Mouse (Mus musculus): ENCODE results near the gene Fam83f. TPM values are rescaled to one million over a fixed set of nuclear protein-coding genes. Genes with fewer than 3 reads are reported as not detected.

Fam83f gene
- total and polyA plus RNA-seq, 3 experiments: 0.21 TPM; not detected in 2

DNA sequence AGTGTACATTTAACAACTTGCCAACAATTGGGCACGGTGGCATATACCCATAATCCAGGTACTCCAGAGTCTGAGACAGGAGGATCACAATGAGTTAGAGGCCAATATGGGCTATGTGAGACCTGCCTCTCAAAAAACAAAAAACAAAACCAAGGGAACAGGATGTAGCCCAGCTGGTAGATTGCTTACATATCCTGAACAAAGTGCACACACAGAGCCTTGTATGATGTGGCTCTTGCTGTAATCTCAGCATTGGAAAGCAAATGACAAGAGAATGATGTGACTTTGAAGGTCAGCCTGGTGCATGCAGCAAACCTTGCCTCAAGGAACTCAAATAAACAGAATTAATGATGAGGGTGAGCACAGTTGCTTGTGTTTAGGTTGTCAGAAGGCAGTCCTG is 70.2 kb downstream of the Fam83f start:
- 55% methylated on average over 1 of the region's 1 CpGs for WGBS
- Histone ChIP-seq H3K27ac (no peak overlapping the region), H3K4me1 (ENCODE audit: control insufficient read depth, insufficient read depth, low read length) (peaks cover 16% of the 10 kb centered on the region), H3K9ac (ENCODE audit: low read depth, low read length) (no peak overlapping the region), H3K27me3 (ENCODE audit: control insufficient read depth, insufficient read depth, low read length) (no peaks in the 10 kb centered on the region), H3K36me3 (ENCODE audit: control insufficient read depth, insufficient read depth, low read length) (peaks cover 15% of the 10 kb centered on the region), H3K79me2 (replicated peaks; ENCODE audit: control insufficient read depth, insufficient read depth, low read length) (peaks cover 8% of the 10 kb centered on the region; the same call in 1 of the 2 replicates), H3K4me3 (no peak overlapping the region)
- TF ChIP-seq EP300 (IDR thresholded peaks at IDR 0.05; ENCODE audit: insufficient read depth, low read depth, low read length) (no peak), CTCF (IDR thresholded peaks at IDR 0.05) (no peak)
- intact Hi-C loops (cut with DNase I): no loop called here
- no peak for DNase-seq

DNA sequence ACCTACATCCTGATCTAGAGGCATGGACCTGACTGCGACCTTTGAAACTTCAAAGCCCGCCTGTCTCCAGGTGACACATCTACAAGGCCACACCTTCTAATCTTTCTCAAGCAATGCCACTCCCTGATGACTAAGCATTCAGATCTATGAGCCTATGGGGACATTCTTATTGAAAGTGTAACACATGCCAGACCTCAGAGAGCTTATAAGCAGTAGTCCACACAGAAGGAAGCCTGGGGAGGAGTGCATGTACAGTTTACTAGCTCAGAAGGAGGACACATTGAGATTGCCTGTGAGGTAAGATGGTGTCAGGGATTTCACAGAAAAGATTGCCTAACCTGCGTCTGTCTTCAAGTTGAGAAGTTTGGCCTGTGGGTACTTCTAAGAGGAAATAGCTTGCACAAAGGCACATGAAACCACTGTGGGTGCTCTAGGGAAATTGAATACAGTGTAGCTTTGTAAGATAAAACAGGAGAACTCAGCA is 71.4 kb downstream of the Fam83f start:
- H3K4me3 ChIP-seq: no peak overlapping the region
- H3K4me1 ChIP-seq (ENCODE audit: control insufficient read depth, insufficient read depth, low read length): peaks cover 16% of the 10 kb centered on the region
- H3K9ac ChIP-seq (ENCODE audit: low read depth, low read length): no peak overlapping the region
- H3K27ac ChIP-seq: no peak overlapping the region
- peaks cover 15% of the 10 kb centered on the region for H3K36me3 ChIP-seq (ENCODE audit: control insufficient read depth, insufficient read depth, low read length)
- WGBS: 88% methylated on average over 3 of the region's 3 CpGs
- H3K27me3 ChIP-seq (ENCODE audit: control insufficient read depth, insufficient read depth, low read length): no peaks in the 10 kb centered on the region
- TF ChIP-seq CTCF (IDR thresholded peaks at IDR 0.05): no peak
- no peak for TF ChIP-seq EP300 (IDR thresholded peaks at IDR 0.05; ENCODE audit: insufficient read depth, low read depth, low read length)
- no peak for TF ChIP-seq POLR2A (IDR thresholded peaks at IDR 0.05; ENCODE audit: insufficient read depth, low read depth, low read length)
- peaks cover 8% of the 10 kb centered on the region; the same call in 1 of the 2 replicates for H3K79me2 ChIP-seq (replicated peaks; ENCODE audit: control insufficient read depth, insufficient read depth, low read length)
- intact Hi-C loops (cut with DNase I): no loop called here
- no peak for DNase-seq

DNA sequence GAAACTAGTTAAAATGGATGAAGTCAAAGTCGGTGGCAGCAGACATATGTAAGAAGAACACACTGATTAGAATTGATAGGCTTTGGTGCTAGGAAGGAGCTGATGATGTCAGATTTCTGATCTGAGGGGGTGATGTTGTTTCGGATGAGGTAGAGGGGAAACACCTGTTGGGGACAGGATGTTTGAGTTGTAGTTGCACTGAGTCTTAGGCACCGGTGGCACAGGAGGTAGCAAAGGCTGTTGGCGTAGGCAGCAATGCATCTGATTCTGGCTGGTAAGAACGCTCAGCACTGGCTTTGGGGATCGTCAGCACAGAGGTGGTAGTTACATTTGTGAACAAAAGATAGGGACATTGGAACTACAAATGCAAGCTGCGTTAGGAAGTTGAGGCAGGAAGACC is 72.0 kb downstream of the Fam83f start:
- Histone ChIP-seq H3K27ac (no peak overlapping the region), H3K36me3 (ENCODE audit: control insufficient read depth, insufficient read depth, low read length) (peaks cover 15% of the 10 kb centered on the region), H3K9ac (ENCODE audit: low read depth, low read length) (no peak overlapping the region), H3K4me3 (no peak overlapping the region), H3K27me3 (ENCODE audit: control insufficient read depth, insufficient read depth, low read length) (no peaks in the 10 kb centered on the region), H3K4me1 (ENCODE audit: control insufficient read depth, insufficient read depth, low read length) (peaks cover 16% of the 10 kb centered on the region), H3K79me2 (replicated peaks; ENCODE audit: control insufficient read depth, insufficient read depth, low read length) (peaks cover 9% of the 10 kb centered on the region; the same call in 1 of the 2 replicates)
- TF ChIP-seq POLR2A (IDR thresholded peaks at IDR 0.05; ENCODE audit: insufficient read depth, low read depth, low read length): no peak
- no peak for TF ChIP-seq CTCF (IDR thresholded peaks at IDR 0.05)
- WGBS: 71% methylated on average over 7 of the region's 7 CpGs
- intact Hi-C loops (cut with DNase I): no loop called here
- DNase-seq: no peak

- Histone ChIP-seq H3K27ac (no peak overlapping the region), H3K9ac (ENCODE audit: low read depth, low read length) (no peak overlapping the region), H3K79me2 (replicated peaks; ENCODE audit: control insufficient read depth, insufficient read depth, low read length) (peaks cover 12% of the 10 kb centered on the region), H3K4me3 (no peak overlapping the region), H3K27me3 (ENCODE audit: control insufficient read depth, insufficient read depth, low read length) (no peaks in the 10 kb centered on the region), H3K4me1 (ENCODE audit: control insufficient read depth, insufficient read depth, low read length) (peaks cover 12% of the 10 kb centered on the region), H3K36me3 (ENCODE audit: control insufficient read depth, insufficient read depth, low read length) (peaks cover 8% of the 10 kb centered on the region)
- intact Hi-C loops (cut with DNase I): no loop called here
- no peak for DNase-seq
- TF ChIP-seq EP300 (IDR thresholded peaks at IDR 0.05; ENCODE audit: insufficient read depth, low read depth, low read length) (no peak), CTCF (IDR thresholded peaks at IDR 0.05) (no peak), POLR2A (IDR thresholded peaks at IDR 0.05; ENCODE audit: insufficient read depth, low read depth, low read length) (no peak)
- WGBS: 80% methylated on average over 3 of the region's 3 CpGs
Measured at GRCm38 (mm10) chr15:80744667-80745422, 73.2 kb downstream of the Fam83f start.

DNA sequence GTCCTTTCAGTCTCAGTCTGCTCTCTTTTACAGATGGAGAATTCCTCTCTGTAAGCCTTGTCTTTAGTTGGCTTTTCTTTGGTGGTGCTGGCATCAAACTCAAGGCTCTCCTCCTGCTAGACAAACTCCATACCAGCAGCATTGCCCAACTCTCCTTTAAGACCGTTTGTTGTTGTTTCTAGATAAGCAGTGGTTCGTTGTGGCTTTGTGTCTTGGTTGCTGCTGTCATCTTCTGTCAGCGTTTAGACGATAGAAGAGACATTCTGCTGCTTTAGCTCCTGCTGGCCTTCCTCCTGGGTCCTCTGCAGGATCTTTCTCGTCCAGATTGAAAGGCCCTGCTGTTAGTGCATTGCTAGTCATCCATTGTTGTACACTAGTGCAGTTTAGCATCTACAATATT is 77.3 kb downstream of the Fam83f start:
- Histone ChIP-seq H3K27me3 (ENCODE audit: control insufficient read depth, insufficient read depth, low read length) (no peaks in the 10 kb centered on the region), H3K27ac (no peak overlapping the region), H3K4me3 (no peak overlapping the region), H3K9ac (ENCODE audit: low read depth, low read length) (no peak overlapping the region), H3K36me3 (ENCODE audit: control insufficient read depth, insufficient read depth, low read length) (no peaks in the 10 kb centered on the region), H3K79me2 (replicated peaks; ENCODE audit: control insufficient read depth, insufficient read depth, low read length) (peaks cover 4% of the 10 kb centered on the region), H3K4me1 (ENCODE audit: control insufficient read depth, insufficient read depth, low read length) (peaks cover 2% of the 10 kb centered on the region; the same call in 1 of the 2 replicates)
- TF ChIP-seq CTCF (IDR thresholded peaks at IDR 0.05) (no peak), POLR2A (IDR thresholded peaks at IDR 0.05; ENCODE audit: insufficient read depth, low read depth, low read length) (no peak), EP300 (IDR thresholded peaks at IDR 0.05; ENCODE audit: insufficient read depth, low read depth, low read length) (no peak)
- WGBS: 38% methylated on average over 5 of the region's 5 CpGs
- intact Hi-C loops (cut with DNase I): no loop called here
- no peak for DNase-seq

Small RNAs within 50 kb of the gene (microRNA-seq; reads per million reads assigned to microRNA genes)
- gene Mir6957: 0 to 0.56 reads per million in 2 experiments

Other genes starting within 250 kb of the Fam83f start
- gene Enthd1, start 106.7 kb upstream of the Fam83f start, total RNA-seq (2021): not detected
- gene Enthd1, start 106.7 kb upstream of the Fam83f start, polyA plus RNA-seq (2012; rRNA removed): not detected in 2 replicates
- 1 to 10 TPM in 1 of 2 experiments, under 1 TPM in 1; 0.47 to 1.6 TPM for gene Grap2, start 99.3 kb upstream of the Fam83f start, total RNA-seq (2021)
- 0.64 and 1.3 TPM in 2 replicates for gene Grap2, start 99.3 kb upstream of the Fam83f start, polyA plus RNA-seq (2012; rRNA removed)
- gene Tnrc6b, start 39.5 kb downstream of the Fam83f start, total RNA-seq (2021): 10 to 100 TPM; 43.7 to 48.1 TPM
- gene Tnrc6b, start 39.5 kb downstream of the Fam83f start, polyA plus RNA-seq (2012; rRNA removed): 9.4 and 13.1 TPM in 2 replicates